Mouse (Mus musculus): ENCODE measurements around the gene Slc35f3. TPM values are rescaled to one million over a fixed set of nuclear protein-coding genes. Genes with fewer than 3 reads are reported as not detected.
"Not testable (repeated sequence)": the region's sequence is repeated elsewhere in the genome, so short reads cannot be mapped to it uniquely, and the experiment has no call there.

The Slc35f3 gene
- polyA plus RNA-seq, 1 experiment: 9.1 TPM

DNA sequence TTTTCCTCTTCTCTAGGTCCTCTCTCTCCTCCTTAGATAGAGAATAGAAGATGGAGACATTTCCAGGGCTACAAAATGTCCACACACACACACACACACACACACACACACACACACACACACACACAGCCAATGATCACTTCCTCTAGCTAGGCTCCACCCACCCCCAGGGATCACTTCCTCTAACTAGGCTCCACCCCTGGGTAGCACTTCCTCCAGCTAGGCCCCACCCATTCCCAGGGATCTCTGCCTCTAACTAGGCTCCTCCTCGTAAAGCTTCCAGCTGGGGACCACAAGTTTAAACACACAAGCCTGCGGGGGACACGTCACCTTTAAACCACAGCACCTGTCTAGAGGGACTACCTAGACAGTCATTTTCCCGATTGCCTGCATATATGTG, 89.2 kb downstream of the Slc35f3 start:
- 85% methylated on average over 4 of the region's 4 CpGs for WGBS
- no peaks in the 10 kb centered on the region for H3K36me3 ChIP-seq (ENCODE audit: control insufficient read depth, insufficient read depth, low read length)

DNA sequence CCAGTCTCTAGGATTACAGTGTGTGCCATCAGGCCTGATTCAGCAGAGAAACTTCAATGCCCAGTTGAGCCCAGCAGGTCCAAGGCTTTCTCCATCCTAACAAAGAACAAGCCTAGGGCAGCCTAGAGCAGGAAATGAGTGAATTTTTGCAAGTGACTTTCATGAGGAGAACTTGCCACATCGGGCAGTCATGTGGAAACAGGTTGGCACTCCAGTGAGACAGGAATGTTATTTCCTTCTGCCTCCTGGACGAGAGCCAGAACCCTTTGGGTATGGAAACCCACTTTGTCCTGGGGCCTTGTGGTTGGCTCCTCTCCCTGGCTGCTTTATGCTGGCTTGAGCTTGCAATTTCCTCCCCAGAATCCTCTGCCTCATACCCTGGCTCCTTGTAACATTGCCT, 93.2 kb downstream of the Slc35f3 start:
- WGBS: 16% methylated on average over 2 of the region's 2 CpGs

More for the DNA sequence above, 89.2 kb downstream of the Slc35f3 start:
- Histone ChIP-seq H3K27me3 (replicated peaks; ENCODE audit: control insufficient read depth, insufficient read depth, low read length) (no peaks in the 10 kb centered on the region), H3K4me1 (ENCODE audit: control insufficient read depth, insufficient read depth, low read length) (peaks cover 9% of the 10 kb centered on the region; the same call in 1 of the 2 replicates), H3K27ac (ENCODE audit: insufficient read depth, low read depth, low read length) (no peak overlapping the region), H3K4me3 (ENCODE audit: insufficient read depth, low read depth, low read length) (no peak overlapping the region)
- TF ChIP-seq POLR2A (IDR thresholded peaks at IDR 0.05; ENCODE audit: low read depth, low read length) (no peak), CTCF (conservative IDR thresholded peaks at IDR 0.05; ENCODE audit: insufficient read depth, insufficient read length, low read depth, low read length) (no peak)
- DNase-seq: no peak

DNA sequence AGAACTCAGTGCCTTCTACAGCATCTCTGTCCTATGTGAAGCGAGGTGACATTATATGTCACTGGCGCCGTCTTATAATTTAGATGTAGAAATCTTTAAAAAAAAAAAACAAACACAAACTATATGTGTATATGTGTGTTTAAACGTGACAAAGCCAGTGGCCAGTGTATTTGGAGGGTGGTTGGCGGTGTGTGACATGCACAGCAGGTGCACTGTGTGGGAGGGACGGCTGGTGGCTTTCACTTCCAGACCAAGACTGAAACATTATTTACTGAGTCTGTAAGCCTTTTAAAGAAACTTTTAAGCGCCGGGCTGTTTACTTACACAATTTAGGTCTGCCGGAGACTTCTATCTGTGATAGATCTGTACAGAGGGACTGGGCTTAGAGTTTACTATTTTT, 97.0 kb downstream of the Slc35f3 start:
- H3K36me3 ChIP-seq (ENCODE audit: control insufficient read depth, insufficient read depth, low read length): no peaks in the 10 kb centered on the region
- H3K27ac ChIP-seq (ENCODE audit: insufficient read depth, low read depth, low read length): no peak overlapping the region
- H3K4me1 ChIP-seq (ENCODE audit: control insufficient read depth, insufficient read depth, low read length): peaks cover 9% of the 10 kb centered on the region; the same call in 1 of the 2 replicates
- WGBS: 69% methylated on average over 9 of the region's 9 CpGs
- no peak for TF ChIP-seq POLR2A (IDR thresholded peaks at IDR 0.05; ENCODE audit: low read depth, low read length)
- TF ChIP-seq CTCF (conservative IDR thresholded peaks at IDR 0.05; ENCODE audit: insufficient read depth, insufficient read length, low read depth, low read length): no peak
- no peak for DNase-seq
- no peaks in the 10 kb centered on the region for H3K27me3 ChIP-seq (replicated peaks; ENCODE audit: control insufficient read depth, insufficient read depth, low read length)
- H3K4me3 ChIP-seq (ENCODE audit: insufficient read depth, low read depth, low read length): no peak overlapping the region

More for the DNA sequence above, 93.2 kb downstream of the Slc35f3 start:
- Histone ChIP-seq H3K36me3 (ENCODE audit: control insufficient read depth, insufficient read depth, low read length) (no peaks in the 10 kb centered on the region), H3K27me3 (replicated peaks; ENCODE audit: control insufficient read depth, insufficient read depth, low read length) (no peaks in the 10 kb centered on the region), H3K4me1 (ENCODE audit: control insufficient read depth, insufficient read depth, low read length) (peaks cover 9% of the 10 kb centered on the region; the same call in 1 of the 2 replicates), H3K27ac (ENCODE audit: insufficient read depth, low read depth, low read length) (peak overlapping the region; percentile 43), H3K4me3 (ENCODE audit: insufficient read depth, low read depth, low read length) (no peak overlapping the region)
- DNase-seq: peak; percentile 85
- no peak for TF ChIP-seq CTCF (conservative IDR thresholded peaks at IDR 0.05; ENCODE audit: insufficient read depth, insufficient read length, low read depth, low read length)
- no peak for TF ChIP-seq POLR2A (IDR thresholded peaks at IDR 0.05; ENCODE audit: low read depth, low read length)

DNA sequence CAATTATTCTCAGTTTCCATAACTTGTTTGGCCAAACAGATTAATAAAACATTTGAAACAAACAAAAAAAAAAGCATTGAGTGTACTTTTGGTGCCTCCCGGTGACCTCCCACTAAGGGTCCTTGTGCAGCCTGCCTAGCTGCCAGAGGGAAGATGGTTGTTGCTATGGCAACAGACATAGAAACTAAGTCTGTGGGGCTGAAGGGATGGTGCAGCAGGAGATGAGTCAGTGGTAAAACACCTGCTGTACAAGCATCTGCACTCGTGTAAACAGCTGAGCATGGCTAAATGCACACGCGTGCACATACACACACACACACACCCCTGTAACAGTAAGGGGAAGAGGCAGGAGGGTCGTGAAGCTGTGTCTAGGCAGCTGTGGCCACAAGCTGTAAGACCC, 97.6 kb downstream of the Slc35f3 start:
- Histone ChIP-seq H3K4me1 (ENCODE audit: control insufficient read depth, insufficient read depth, low read length) (peaks cover 9% of the 10 kb centered on the region; the same call in 1 of the 2 replicates), H3K27ac (ENCODE audit: insufficient read depth, low read depth, low read length) (no peak overlapping the region), H3K4me3 (ENCODE audit: insufficient read depth, low read depth, low read length) (no peak overlapping the region), H3K27me3 (replicated peaks; ENCODE audit: control insufficient read depth, insufficient read depth, low read length) (no peaks in the 10 kb centered on the region), H3K36me3 (ENCODE audit: control insufficient read depth, insufficient read depth, low read length) (no peaks in the 10 kb centered on the region)
- WGBS: 75% methylated on average over 5 of the region's 5 CpGs
- no peak for TF ChIP-seq CTCF (conservative IDR thresholded peaks at IDR 0.05; ENCODE audit: insufficient read depth, insufficient read length, low read depth, low read length)
- TF ChIP-seq POLR2A (IDR thresholded peaks at IDR 0.05; ENCODE audit: low read depth, low read length): no peak
- no peak for DNase-seq

DNA sequence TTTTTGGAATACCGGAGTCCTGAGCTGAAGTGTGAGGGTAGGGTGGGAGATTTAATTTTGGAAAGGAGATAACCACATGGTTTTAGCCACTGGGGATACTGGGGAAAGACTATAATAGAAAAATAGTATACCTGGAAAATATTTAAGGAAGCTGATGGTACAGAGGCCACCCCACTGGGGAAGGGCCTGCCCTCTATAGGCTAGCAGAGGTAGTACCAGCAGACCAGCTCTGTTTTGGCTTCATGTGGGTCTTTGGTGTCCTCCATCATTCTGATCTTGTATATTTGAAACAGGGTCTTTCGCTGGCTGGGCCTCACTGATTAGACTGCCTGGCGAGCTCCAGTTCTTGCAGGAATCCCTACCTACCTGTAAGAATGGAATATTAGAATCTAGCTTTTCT, 100.0 kb downstream of the Slc35f3 start:
- DNase-seq: peak; percentile 22
- Histone ChIP-seq H3K36me3 (ENCODE audit: control insufficient read depth, insufficient read depth, low read length) (no peaks in the 10 kb centered on the region), H3K4me1 (ENCODE audit: control insufficient read depth, insufficient read depth, low read length) (no peaks in the 10 kb centered on the region), H3K27ac (ENCODE audit: insufficient read depth, low read depth, low read length) (no peak overlapping the region), H3K27me3 (replicated peaks; ENCODE audit: control insufficient read depth, insufficient read depth, low read length) (no peaks in the 10 kb centered on the region), H3K4me3 (ENCODE audit: insufficient read depth, low read depth, low read length) (no peak overlapping the region)
- TF ChIP-seq CTCF (conservative IDR thresholded peaks at IDR 0.05; ENCODE audit: insufficient read depth, insufficient read length, low read depth, low read length) (peak; percentile 61), POLR2A (IDR thresholded peaks at IDR 0.05; ENCODE audit: low read depth, low read length) (no peak)
- 74% methylated on average over 3 of the region's 3 CpGs for WGBS

DNA sequence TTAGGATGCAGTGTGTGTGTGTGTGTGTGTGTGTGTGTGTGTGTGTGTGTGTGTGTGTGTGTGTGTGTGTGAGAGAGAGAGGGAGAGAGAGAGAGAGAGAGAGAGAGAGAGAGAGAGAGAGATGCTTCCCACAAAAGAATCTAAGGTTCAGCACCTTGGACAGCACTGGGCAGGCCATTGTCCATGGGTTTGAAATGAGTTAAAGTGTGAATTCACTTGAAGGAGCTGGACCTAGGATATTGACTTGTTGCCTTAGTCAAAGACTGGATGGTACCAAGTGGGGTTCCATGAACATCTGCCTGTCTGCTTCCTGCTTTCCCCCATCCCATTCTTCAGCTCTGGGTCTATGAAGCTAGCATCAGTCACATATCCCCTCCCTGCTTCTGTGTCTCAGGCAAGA, 106.2 kb downstream of the Slc35f3 start:
- H3K27me3 ChIP-seq (replicated peaks; ENCODE audit: control insufficient read depth, insufficient read depth, low read length); H3K27ac ChIP-seq (ENCODE audit: insufficient read depth, low read depth, low read length); H3K4me1 ChIP-seq (ENCODE audit: control insufficient read depth, insufficient read depth, low read length); H3K4me3 ChIP-seq (ENCODE audit: insufficient read depth, low read depth, low read length); H3K36me3 ChIP-seq (ENCODE audit: control insufficient read depth, insufficient read depth, low read length); DNase-seq: not testable (repeated sequence)

DNA sequence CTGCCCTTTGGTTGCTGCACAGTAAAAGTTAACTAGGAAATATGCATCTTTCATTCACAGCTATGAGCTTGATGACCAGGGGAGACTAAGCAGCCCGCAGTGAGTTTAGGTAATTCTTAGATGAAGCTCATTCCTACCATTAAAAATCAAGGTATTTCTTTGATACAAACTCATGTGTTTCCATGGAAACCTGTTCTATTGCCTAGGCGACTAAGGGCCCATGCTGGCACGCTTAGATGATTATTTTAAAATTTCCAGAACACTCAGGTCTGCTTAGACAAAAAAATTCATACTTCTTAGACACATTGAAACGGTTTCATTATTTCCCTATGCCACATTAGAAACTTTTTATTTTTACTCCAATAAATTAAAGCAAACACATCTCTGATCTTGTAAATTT, 106.7 kb downstream of the Slc35f3 start:
- TF ChIP-seq POLR2A (IDR thresholded peaks at IDR 0.05; ENCODE audit: low read depth, low read length) (no peak), CTCF (conservative IDR thresholded peaks at IDR 0.05; ENCODE audit: insufficient read depth, insufficient read length, low read depth, low read length) (no peak)
- no peak overlapping the region for H3K4me3 ChIP-seq (ENCODE audit: insufficient read depth, low read depth, low read length)
- H3K27me3 ChIP-seq (replicated peaks; ENCODE audit: control insufficient read depth, insufficient read depth, low read length): no peaks in the 10 kb centered on the region
- H3K27ac ChIP-seq (ENCODE audit: insufficient read depth, low read depth, low read length): no peak overlapping the region
- WGBS: 77% methylated on average over 4 of the region's 4 CpGs
- H3K4me1 ChIP-seq (ENCODE audit: control insufficient read depth, insufficient read depth, low read length): no peaks in the 10 kb centered on the region
- H3K36me3 ChIP-seq (ENCODE audit: control insufficient read depth, insufficient read depth, low read length): no peaks in the 10 kb centered on the region
- DNase-seq: no peak

DNA sequence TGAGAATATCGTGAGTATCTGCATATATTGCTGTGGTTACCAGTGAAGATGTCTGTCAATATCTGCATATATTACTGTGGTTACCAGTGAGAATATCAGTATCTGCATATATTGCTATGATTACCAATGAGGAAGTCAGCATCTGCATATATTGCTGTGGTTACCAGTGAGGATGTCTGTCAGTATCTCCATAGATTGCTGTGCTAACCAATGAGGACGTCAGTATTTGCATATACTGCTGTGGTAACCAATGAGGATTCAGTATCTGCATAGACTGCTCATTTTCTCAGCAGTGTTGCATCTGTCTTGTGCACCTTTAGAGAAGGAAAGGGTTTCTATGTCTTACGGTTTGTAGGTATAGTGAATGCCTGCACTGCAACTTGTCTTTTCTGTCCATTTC, 122.5 kb downstream of the Slc35f3 start:
- H3K4me1 ChIP-seq (ENCODE audit: control insufficient read depth, insufficient read depth, low read length): no peaks in the 10 kb centered on the region; the same call in 1 of the 2 replicates
- TF ChIP-seq CTCF (conservative IDR thresholded peaks at IDR 0.05; ENCODE audit: insufficient read depth, insufficient read length, low read depth, low read length) (no peak), POLR2A (IDR thresholded peaks at IDR 0.05; ENCODE audit: low read depth, low read length) (no peak)
- H3K36me3 ChIP-seq (ENCODE audit: control insufficient read depth, insufficient read depth, low read length): no peaks in the 10 kb centered on the region
- no peak overlapping the region for H3K4me3 ChIP-seq (ENCODE audit: insufficient read depth, low read depth, low read length)
- no peak for DNase-seq
- H3K27ac ChIP-seq (ENCODE audit: insufficient read depth, low read depth, low read length): no peak overlapping the region
- no peaks in the 10 kb centered on the region for H3K27me3 ChIP-seq (replicated peaks; ENCODE audit: control insufficient read depth, insufficient read depth, low read length)
- WGBS: 86% methylated on average over 3 of the region's 3 CpGs
